Mouse (Mus musculus): ENCODE data around the gene Esrp2.

Gene Esrp2

DNA sequence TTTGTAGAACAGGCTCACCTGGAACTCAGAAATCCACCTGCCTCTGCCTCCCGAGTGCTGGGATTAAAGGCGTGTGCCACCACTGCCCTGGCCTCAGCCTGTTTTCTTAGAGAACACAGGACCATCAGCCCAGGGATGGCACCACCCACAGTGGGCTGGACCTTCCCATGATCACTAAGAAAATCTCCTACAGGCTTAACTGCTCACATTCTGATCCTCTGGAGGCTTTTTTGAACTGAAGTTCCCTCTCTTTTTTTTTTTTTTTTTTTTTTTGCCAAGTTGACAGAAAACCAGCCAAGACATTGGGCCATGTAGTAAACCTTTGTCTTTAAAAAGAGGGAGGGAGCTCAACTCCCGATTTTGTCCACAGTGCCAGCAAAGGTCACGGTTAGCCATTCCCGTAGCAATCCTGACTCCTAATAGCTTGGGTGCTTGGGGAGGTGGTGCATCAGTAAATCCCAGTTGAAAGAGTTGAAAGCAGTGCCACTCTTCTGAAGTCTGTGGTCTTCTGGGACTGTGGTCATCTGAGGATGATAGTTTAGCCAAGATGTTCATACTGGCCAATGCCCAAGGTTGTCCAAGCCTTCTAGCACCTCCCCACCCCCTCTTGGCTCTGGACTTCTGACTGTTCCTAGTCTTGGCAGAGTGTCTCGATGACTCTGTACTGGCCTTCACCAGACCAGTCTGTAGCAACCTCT is 11.2 kb upstream of the Esrp2 start:
- peak; percentile 19 for DNase-seq (ENCODE audit: low read depth, low spot score)

GRCm38 (mm10) chr8:106146014-106146413 is 9.2 kb upstream of the Esrp2 start:
- DNase-seq (ENCODE audit: low read depth, low spot score): no peak

GRCm38 (mm10) chr8:106145331-106145730 is 8.6 kb upstream of the Esrp2 start:
- no peak for DNase-seq (ENCODE audit: low read depth, low spot score)

DNA sequence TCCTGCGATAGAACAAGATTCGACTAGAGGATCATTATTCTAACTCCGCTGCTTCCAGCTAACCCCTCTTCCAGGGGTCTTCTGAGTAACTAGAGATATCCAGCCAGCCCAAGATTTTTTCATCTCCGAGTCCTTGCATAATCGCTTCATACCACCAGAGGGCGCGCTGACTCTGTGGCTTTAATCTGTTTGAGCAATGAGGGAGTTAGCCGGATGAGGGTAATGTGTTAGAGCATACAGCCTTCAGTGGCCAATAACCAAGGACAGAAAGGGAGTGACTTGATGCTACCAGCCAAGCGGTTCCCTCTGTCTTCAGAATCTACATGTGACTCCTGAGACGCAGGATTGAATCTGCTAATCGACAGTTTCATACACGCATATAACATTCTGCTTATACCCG is 4.0 kb upstream of the Esrp2 start:
- peak; percentile 87 for DNase-seq (ENCODE audit: low read depth, low spot score)

- DNase-seq (ENCODE audit: low read depth, low spot score): no peak
Observed at GRCm38 (mm10) chr8:106140191-106140590, 3.4 kb upstream of the Esrp2 start.

- DNase-seq (ENCODE audit: low read depth, low spot score): no peak
Observed at GRCm38 (mm10) chr8:106138616-106139015, 1.8 kb upstream of the Esrp2 start.

DNA sequence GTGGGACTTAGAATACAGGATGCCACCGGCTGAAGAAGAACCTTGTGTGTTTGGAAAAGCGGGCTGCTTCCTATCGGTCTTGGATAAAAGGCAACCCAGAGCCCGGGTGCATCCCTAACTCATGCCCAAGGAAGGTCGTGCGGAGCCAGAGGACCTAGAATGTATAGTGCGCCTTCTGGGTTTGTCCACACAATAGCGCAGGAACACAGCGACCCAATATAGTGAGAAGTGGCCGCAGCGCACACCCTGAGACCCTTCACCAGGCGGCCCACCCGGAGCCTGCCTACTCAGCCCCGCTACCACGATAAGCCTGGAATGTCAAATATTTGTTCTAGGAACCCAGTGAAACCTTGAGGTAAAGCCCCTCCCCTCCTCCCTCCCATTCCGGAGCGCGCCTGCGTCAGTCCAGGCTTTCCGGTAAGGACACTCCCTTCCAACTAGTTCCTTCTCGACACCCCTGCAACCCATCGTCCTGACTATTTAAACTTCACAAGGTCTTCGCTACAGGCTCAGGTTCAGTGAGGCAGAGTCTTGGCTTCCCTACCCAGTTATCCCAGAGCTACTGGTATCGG is 1.2 kb upstream of the Esrp2 start:
- peak; percentile 96 for DNase-seq (ENCODE audit: low read depth, low spot score)

DNA sequence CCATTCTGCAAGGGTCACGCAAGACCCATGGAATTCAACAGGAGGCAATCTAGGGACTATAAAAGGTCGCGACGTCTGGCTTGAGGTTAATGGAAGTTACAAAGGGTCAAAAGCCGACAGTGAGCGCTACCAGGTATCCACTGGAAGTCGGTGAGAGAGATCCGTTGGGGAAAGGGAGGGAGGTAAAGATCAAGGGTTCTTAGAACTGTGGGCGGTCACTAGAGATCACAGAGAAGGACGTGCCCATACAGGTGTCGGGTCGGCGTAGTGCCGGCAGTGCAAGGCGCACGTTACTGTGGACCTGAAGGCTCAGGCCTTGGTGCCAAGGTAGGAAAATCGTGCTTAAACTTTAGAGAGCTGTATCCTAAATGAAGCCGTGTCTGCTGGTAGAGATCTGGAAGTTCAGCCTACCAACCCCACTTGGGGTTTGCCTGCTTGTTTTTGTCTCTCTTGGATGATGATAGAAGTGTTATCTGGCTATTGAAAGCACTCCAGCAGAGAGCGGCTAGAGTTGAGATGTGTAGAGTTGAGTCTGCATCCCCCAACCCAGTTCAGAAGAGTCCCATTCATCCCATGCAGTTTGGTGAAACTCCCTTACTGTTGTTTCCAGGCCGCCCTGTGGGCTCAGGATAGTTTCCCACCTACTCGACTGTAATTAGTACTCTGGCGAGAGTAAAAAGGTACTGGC is 588 bp upstream of the Esrp2 start:
- DNase-seq (ENCODE audit: low read depth, low spot score): no peak

DNA sequence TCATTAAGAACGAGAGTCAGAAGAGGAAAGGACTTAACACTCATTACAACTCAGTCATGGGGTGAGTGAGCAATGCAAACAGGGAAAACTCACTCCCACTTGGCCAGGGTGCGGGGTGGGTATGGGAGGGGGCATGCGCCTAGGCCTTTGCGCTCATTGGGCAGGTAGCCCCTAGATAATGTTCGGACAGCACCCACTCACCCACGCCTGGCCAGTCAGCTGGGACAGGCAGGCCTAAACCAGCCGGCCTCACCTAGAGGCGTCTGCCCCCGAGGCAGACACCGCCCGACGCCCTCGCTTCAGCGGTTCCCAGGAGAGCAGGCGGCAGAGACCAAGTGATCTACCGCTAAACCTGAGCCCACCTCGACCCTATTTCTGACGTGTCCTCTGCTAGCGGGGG is 1.1 kb downstream of the Esrp2 start:
- peak; percentile 36 for DNase-seq (ENCODE audit: low read depth, low spot score)

DNA sequence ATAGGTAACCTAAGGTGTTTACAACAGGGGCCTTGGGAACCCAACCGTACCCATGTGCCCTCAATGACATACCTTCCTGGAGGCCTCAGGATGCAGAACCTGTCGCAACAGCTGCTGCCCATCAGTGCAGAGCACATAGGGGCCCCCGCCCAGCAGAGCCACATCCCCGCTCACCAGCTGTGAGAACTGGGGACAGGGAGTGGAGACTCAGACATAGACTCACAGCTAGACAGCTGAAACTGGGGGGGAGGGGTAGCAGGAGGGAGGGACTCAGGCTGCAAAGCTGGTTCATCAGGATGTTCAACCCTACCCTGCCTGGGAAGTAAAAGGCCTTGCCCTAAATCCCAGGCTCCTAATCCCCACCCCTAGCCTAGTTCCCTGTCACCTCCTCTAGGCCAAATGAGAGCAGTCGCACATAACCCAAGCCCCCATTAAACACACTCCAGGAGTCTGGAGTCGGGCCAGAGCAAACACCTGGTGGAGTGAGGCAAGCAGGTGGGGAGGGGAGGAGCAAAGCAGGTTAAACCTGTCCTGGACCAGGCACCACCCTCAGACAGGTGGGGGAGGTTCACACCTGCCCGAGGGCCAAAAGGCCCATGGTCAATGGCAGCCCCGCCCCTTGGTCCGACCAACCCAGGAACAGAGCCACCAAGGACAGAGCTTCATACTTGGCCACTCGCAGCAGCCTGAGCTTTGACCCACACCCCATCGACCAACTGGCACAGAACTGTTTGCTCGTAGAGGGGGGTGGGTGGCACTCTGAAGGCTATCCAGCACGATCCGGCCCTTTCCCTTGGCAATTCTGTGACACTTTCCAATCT is 1.8 kb downstream of the Esrp2 start:
- peak; percentile 62 for DNase-seq (ENCODE audit: low read depth, low spot score)

DNA sequence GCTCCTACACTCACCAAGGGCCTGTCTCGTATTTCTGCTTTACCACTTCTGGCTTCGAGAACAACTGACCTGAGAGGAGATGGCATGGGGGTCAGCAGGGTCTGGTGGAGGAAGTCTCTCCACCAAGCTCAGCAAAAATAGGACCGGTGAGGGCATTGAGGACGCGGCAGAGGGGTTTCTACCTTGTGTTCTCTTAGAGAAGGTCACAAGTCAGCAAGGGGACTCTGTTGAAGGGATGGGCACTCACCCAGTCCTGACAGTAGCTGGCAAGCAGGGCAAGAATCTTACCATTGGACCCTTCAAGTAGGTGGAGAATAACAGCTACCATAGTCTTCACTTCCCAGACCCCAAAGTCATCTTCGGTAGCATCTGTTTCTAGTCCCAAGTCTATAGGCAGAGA is 2.8 kb downstream of the Esrp2 start:
- no peak for DNase-seq (ENCODE audit: low read depth, low spot score)

DNA sequence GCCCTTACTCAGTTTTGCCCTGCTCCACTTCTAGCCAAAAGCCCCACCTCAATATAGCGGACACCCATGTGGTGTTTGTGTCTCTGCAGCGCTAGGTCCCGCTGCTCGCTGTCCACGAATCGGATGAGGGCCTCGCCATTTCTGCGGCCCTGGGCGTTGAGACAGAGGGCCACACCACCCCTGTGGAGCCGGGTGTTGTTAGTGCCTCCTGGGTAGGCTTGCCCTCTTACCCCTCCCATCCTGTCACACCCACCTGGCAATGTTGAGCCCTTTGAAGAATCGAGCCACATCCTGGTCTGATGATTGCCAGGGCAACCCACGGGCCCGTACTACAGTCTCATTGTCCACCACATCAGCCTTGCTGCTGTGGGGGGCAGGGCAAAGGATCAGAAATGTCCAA is 3.2 kb downstream of the Esrp2 start:
- DNase-seq (ENCODE audit: low read depth, low spot score): no peak

DNA sequence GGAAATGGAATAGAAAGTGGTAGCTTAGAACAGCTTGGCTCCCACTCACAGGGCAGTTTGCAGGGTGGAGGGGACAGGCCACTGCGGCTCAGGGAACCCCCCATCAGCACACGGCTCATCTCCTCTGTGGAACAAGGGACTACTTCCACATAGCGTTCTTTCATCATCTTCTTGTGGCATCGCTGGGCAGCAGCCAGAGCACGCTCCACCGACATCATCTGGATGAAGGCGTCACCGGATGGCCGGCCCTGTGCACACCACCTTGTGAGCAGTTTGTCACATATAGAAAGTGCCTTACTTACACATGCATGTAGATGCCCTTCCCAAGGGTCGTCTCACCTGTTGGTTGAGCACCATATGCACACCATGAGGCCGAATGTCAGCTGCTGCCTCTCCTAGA is 4.4 kb downstream of the Esrp2 start:
- DNase-seq (ENCODE audit: low read depth, low spot score): no peak

DNA sequence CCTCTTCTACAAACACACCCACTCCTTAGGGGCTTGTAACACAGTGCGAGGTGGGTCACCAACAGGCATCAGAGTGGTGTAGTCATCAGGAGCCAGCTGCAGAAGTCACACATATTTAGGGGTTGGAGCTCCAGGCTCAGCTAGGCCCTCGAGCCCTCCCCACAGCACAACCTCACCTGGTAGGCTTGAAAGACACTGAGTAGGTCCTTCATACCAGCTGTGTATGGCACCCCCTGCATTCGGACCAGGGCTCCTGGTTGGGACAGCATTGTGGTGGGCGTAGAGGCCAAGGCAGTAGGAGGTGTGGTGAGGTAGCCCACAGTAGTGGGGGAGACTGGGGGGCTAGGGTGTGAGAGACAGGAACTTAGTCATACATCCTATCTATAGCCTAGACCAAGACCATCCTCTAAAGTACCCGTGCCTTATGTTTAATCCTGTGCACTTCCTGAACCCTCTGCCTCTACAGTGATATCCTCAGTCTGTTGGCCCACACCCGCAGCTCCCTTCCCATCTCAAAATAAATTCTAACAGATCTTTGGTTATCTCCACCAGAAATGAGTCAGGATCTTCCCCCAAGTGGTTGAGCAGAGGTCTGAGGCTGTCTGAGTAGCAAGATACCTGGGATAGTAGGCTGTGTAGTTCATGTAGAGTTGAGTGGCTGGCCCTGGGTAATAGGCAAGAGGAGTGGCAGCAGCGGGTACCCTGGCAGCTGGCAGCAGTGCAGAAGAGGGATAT is 5.1 kb downstream of the Esrp2 start:
- no peak for DNase-seq (ENCODE audit: low read depth, low spot score)

DNA sequence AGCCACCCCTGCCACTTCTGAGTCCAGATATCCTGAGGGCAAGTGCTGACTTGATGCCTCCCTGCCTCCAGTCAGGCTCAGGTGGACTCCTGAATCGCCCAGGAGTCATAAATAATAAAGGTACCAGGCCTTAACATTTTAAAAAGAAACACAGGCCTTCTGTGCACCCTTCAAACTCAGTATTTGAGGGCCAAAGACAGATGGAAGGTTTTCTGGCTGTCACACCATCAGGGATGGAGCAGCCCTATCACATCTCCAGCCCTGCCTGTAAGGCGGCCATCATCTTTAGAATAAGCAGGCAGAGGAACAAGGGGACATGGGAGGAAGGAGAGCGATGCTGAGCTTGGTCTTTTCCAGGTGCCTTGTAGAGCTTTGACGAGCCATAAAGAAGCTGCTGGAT is 5.8 kb downstream of the Esrp2 start:
- no peak for DNase-seq (ENCODE audit: low read depth, low spot score)

DNA sequence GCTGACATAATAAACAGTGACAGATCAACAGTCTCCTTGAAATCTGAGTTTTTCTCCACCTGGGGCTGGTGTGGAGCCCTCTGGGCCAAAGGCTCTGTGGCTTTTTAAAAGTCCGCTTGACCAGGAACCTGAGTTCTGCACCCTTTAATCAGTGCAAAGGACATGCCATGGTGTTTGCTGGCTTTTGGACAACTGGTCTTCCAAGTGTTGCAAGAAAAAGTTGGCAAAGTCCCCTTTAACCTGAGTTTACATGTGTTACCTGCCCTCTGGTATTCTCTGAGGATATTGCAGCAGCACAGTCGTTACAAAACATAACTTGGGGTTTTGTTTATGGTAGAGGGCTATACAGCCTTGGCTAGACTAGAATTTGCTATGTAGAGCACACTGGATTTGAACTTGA is 6.3 kb downstream of the Esrp2 start:
- no peak for DNase-seq (ENCODE audit: low read depth, low spot score)

GRCm38 (mm10) chr8:106129997-106130396 is 6.8 kb downstream of the Esrp2 start:
- no peak for DNase-seq (ENCODE audit: low read depth, low spot score)

GRCm38 (mm10) chr8:106129232-106129930 is 7.4 kb downstream of the Esrp2 start:
- no peak for DNase-seq (ENCODE audit: low read depth, low spot score)

GRCm38 (mm10) chr8:106127882-106128410 is 8.8 kb downstream of the Esrp2 start:
- no peak for DNase-seq (ENCODE audit: low read depth, low spot score)

DNA sequence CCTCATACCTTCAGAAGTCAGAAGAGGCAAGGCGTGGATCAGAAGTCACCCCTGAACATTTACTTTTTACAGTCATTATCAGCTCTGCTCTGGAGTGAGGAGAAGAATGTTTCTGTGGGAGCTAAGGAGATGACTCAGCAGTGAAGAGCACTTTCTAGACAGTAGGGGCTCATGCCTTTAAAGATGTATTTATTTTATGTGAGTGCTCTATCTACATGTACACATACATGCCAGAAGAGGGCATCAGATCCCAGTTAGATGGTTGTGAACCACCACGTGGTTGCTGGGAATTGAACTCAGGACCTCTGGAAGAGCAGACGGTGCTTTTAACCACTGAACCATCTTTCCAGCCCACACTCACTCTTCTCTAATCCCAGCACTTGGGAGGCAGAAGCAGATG is 9.7 kb downstream of the Esrp2 start:
- peak; percentile 45 for DNase-seq (ENCODE audit: low read depth, low spot score)

- no peak for DNase-seq (ENCODE audit: low read depth, low spot score)
Observed at GRCm38 (mm10) chr8:106126055-106126454, 10.7 kb downstream of the Esrp2 start.
